Mouse (Mus musculus) hindbrain, embryonic 10.5 days (tissue): Measurements from ENCODE around the gene Gdf3. TPM values are rescaled to one million over a fixed set of nuclear protein-coding genes. Genes with fewer than 3 reads are reported as not detected.
"Not testable (repeated sequence)": the region's sequence is repeated elsewhere in the genome, so short reads cannot be mapped to it uniquely, and the experiment has no call there.

Experiments used
- DNase-seq: peaks from one replicate; pipeline ENCODE4 v3.0.0-alpha.2; 2017; ENCODE audit warnings: low spot score
- H3K27ac ChIP-seq: fragments of 300-500 bp; sonication (generic); 2 replicates; pipeline ENCODE4 v1.5.1; 2016; ENCODE audit warnings: mild to moderate bottlenecking, moderate library complexity
- H3K27me3 ChIP-seq: fragments of 300-500 bp; sonication (generic); 2 replicates; pipeline ENCODE4 v1.6.1; 2016; ENCODE audit warnings: mild to moderate bottlenecking; ENCODE audit not compliant: poor library complexity, insufficient read depth, severe bottlenecking
- H3K36me3 ChIP-seq: fragments of 300-500 bp; sonication (generic); 2 replicates; pipeline ENCODE4 v1.6.1; 2016; ENCODE audit warnings: mild to moderate bottlenecking, moderate library complexity
- H3K4me1 ChIP-seq: fragments of 300-500 bp; sonication (generic); replicated peaks from 2 replicates; pipeline ENCODE4 v1.6.1; 2016; ENCODE audit warnings: mild to moderate bottlenecking
- H3K4me3 ChIP-seq: fragments of 300-500 bp; sonication (generic); 2 replicates; pipeline ENCODE4 v1.5.1; 2016; ENCODE audit warnings: mild to moderate bottlenecking, moderate library complexity
- H3K9me3 ChIP-seq: fragments of 300-500 bp; sonication (generic); 2 replicates; pipeline ENCODE4 v1.6.1; 2016; ENCODE audit warnings: mild to moderate bottlenecking, moderate library complexity
- WGBS: fragments of 180-500 bp; shearing (Covaris S2); methylation state at CpG from one replicate; pipeline ENCODE4 v1.1.7; 2016; 5-methylcytosine and 5-hydroxymethylcytosine counted together
- polyA plus RNA-seq: library from polyadenylated mRNA; unstranded; fragments of >200 nt; fragmentation: Nextera tagmentation; extraction: Ambion mirVana; gene quantifications from 2 replicates; pipeline ENCODE4 v1.2.1, GENCODE M21; 2016

The Gdf3 gene
- polyA plus RNA-seq, 1 experiment from 2014 or later, result not detected

GRCm38 (mm10) chr6:122577030-122577429, 32.9 kb downstream of the Gdf3 start:
- Histone ChIP-seq H3K27me3 (no peaks in the 10 kb centered on the region), H3K27ac (no peak overlapping the region), H3K4me1 (no peaks in the 10 kb centered on the region), H3K9me3 (no peaks in the 10 kb centered on the region), H3K4me3 (no peak overlapping the region), H3K36me3 (no peaks in the 10 kb centered on the region)
- WGBS, result 94% methylated on average over 3 of the region's 3 CpGs
- DNase-seq, result no peak

- not testable (repeated sequence) for H3K9me3 ChIP-seq, H3K36me3 ChIP-seq, H3K4me3 ChIP-seq, H3K4me1 ChIP-seq, DNase-seq, H3K27ac ChIP-seq, H3K27me3 ChIP-seq
- WGBS, result 94% methylated on average over 1 of the region's 1 CpGs
These were observed 34.9 kb downstream of the Gdf3 start for GRCm38 (mm10) chr6:122575037-122575436.

DNA sequence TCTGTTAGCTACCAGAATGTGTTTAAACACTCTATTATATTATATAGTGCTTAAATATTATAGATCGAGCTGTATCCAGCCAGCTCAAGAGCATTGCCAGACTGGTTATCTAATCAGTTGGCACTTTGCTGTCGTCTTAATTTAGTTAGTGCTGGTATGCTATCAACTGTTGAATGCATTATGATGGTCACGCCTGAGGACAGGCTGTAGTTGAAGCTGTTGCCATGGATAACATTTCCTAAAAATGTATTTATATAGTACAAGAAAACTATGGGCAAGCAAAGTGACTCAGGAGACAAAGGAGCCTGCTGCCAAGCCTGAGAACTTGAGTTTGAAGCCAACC, 38.3 kb downstream of the Gdf3 start:
- Histone ChIP-seq H3K27me3 (no peaks in the 10 kb centered on the region), H3K27ac (no peak overlapping the region), H3K4me3 (no peak overlapping the region), H3K4me1 (no peaks in the 10 kb centered on the region), H3K36me3 (no peaks in the 10 kb centered on the region), H3K9me3 (no peaks in the 10 kb centered on the region)
- 93% methylated on average over 3 of the region's 3 CpGs for WGBS
- no peak for DNase-seq

DNA sequence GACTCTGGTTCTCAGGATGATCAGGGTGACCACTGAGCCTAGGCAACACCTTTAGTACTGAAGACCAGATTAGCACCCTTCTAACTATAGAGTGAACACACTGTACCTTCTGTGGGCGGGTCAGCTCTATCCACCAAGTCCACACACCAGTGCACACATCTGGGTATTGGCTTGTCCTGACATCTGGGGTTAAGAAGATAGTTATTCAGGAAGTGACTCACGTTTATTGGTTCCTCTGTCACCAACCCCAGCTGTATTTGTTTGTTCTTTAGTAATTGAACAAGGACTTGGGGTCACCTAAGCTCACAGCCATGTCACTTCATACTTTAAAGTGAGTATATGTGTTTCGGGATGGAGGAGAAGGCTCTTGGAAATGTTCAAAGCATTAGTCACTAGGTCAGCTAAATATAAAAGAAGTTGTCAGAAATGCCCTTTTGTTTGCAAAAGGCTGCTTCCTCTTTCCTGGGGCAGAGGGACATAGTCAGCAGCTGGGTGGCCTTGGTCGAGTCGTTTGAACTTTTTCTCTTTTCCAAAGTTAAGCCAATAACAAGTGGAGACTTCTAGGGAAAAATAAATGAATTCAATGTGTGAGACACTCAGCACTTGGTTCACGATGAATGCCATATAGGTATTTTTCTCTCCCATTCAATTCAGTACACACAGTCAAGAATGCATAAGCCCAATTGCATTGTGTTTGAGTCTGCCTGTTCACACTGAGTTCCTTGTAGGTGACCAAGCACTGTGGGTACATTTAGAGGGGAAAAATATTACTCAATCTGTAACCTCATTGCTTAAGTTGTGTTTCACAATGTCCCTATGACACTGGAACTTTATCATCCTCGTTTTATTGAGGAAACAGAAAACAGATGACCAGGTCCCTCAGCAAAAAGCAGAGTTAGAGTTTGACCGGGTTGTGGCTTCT, 38.9 kb downstream of the Gdf3 start:
- WGBS, result 71% methylated on average over 8 of the region's 8 CpGs
- H3K9me3 ChIP-seq, result no peaks in the 10 kb centered on the region

DNA sequence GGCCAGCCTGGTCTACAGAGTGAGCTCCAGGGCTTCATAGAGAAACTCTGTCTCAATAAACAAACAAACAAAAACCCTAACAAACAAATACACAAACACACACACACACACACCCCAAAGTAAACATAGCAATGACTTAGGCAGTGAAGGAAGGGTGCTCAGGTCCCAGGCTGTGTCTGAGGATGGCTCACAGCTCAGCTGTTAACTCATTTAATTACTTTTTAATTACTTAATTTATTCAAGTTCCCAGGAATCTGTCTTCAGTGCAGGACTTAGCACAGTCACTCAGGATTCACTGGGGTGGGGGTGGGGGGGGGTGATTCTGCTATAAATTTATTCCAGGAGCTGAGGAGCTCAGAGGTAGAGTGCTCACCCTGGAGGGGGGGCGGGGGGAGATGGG, 40.1 kb downstream of the Gdf3 start:
- no peaks in the 10 kb centered on the region for H3K9me3 ChIP-seq
- no peaks in the 10 kb centered on the region for H3K4me1 ChIP-seq
- 53% methylated on average over 1 of the region's 1 CpGs for WGBS
- H3K27ac ChIP-seq, result no peak overlapping the region
- no peaks in the 10 kb centered on the region for H3K27me3 ChIP-seq
- no peak overlapping the region for H3K4me3 ChIP-seq
- no peaks in the 10 kb centered on the region for H3K36me3 ChIP-seq
- DNase-seq, result no peak

More for the DNA sequence above, 38.9 kb downstream of the Gdf3 start:
- no peak overlapping the region for H3K27ac ChIP-seq
- no peaks in the 10 kb centered on the region for H3K27me3 ChIP-seq
- no peak for DNase-seq
- H3K36me3 ChIP-seq, result no peaks in the 10 kb centered on the region
- H3K4me1 ChIP-seq, result no peaks in the 10 kb centered on the region
- no peak overlapping the region for H3K4me3 ChIP-seq

DNA sequence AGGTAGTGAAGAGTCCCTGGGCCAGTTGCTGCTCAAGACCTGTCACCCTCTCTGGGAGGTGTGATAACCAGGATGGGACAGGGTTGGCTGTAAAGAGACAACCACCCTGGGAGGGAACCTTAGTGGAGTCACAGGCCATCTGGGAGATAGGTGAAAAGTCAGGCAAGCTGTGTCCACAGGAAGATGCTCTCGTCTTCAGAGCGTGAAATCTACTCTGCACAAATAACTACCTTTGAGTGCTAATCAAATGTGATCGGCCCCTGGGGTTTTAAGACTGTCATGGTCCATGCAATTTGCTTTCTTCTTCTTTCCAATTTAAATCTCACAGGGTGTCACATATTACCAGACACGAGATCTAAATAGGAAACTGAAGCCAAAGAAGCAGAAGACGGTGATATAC, 40.8 kb downstream of the Gdf3 start:
- DNase-seq, result no peak
- no peak overlapping the region for H3K27ac ChIP-seq
- no peaks in the 10 kb centered on the region for H3K36me3 ChIP-seq
- no peaks in the 10 kb centered on the region for H3K27me3 ChIP-seq
- no peaks in the 10 kb centered on the region for H3K4me1 ChIP-seq
- H3K9me3 ChIP-seq, result no peaks in the 10 kb centered on the region
- no peak overlapping the region for H3K4me3 ChIP-seq
- WGBS, result 64% methylated on average over 5 of the region's 5 CpGs

DNA sequence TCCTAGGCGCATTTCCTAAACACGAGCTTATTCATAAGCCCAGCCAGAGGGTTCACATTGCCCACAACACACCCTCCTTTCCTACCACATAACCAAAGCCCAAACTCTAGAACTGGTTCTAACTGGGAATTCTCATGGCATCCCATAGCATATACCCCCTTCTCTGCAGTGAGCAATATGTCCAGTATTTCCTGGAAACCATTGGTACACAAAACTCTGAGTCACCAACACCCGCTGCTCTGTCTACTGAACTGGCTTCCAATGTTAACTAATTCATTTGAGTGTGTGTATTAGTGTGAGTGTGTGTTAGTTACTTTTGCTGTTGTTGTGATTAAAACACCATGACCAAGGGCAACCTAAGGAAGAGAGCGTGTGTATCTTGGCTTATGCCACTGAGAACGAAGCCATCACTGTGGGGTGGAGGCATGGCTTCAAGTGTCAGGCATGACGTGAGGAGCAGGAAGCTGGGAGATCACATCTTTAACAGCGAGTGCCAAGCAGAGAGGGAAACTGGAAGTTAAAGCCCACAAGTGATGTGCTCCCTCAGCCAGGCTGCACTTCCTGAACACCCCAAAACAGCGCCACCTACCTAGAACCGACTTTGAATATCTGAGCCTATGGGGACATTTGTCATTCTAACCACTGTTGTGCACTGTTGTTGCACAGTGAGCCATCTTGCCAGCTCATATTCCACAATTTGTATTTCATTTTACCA, 44.7 kb downstream of the Gdf3 start:
- Histone ChIP-seq H3K4me1 (peaks cover 8% of the 10 kb centered on the region; the same call in 1 of the 2 replicates), H3K27me3 (peaks cover 16% of the 10 kb centered on the region), H3K9me3 (no peaks in the 10 kb centered on the region), H3K27ac (no peak overlapping the region), H3K4me3 (no peak overlapping the region), H3K36me3 (no peaks in the 10 kb centered on the region)
- no peak for DNase-seq
- WGBS, result 90% methylated on average over 9 of the region's 9 CpGs

- WGBS, result 5% methylated on average over 6 of the region's 6 CpGs
- peaks cover 16% of the 10 kb centered on the region for H3K27me3 ChIP-seq
These were observed 47.4 kb downstream of the Gdf3 start for GRCm38 (mm10) chr6:122562463-122562862.

DNA sequence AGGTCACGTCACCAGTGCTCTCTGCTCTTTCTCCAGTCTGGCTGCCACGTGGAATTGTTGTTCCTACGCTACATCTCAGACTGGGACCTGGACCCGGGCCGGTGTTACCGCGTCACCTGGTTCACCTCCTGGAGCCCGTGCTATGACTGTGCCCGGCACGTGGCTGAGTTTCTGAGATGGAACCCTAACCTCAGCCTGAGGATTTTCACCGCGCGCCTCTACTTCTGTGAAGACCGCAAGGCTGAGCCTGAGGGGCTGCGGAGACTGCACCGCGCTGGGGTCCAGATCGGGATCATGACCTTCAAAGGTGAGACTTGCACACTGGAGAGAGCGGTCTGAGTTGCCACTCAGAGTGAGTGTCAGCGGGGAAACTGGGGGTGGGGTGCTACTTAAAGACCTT, 48.9 kb downstream of the Gdf3 start:
- 82% methylated on average over 20 of the region's 20 CpGs for WGBS
- no peak overlapping the region for H3K27ac ChIP-seq
- peaks cover 14% of the 10 kb centered on the region; the same call in 1 of the 2 replicates for H3K4me1 ChIP-seq
- H3K9me3 ChIP-seq, result no peaks in the 10 kb centered on the region
- H3K4me3 ChIP-seq, result no peak overlapping the region
- DNase-seq, result no peak
- peaks cover 16% of the 10 kb centered on the region for H3K27me3 ChIP-seq
- H3K36me3 ChIP-seq, result no peaks in the 10 kb centered on the region

More at GRCm38 (mm10) chr6:122562463-122562862, 47.4 kb downstream of the Gdf3 start:
- peak; percentile 66 for DNase-seq
- Histone ChIP-seq H3K9me3 (no peaks in the 10 kb centered on the region), H3K4me1 (peaks cover 11% of the 10 kb centered on the region; the same call in 1 of the 2 replicates), H3K4me3 (no peak overlapping the region), H3K36me3 (no peaks in the 10 kb centered on the region), H3K27ac (no peak overlapping the region)

DNA sequence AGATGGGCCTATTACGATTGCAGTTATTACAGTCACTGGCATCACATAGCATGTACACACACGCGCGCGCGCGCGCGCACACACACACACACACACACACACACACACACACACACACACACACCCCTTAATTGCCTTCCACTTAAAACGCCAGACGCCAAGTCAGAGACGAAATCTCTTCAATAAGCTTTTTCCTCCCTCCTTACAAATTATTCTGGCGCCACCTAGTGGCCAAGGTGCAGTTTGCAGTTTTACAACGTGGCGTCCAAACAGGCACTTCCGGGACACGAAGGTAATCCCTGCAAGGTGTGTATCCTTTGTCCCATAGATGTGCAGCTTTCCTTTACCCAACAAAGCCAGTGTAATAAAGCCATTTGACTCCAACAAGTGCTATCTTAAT, 49.5 kb downstream of the Gdf3 start:
- Histone ChIP-seq H3K4me1 (peaks cover 14% of the 10 kb centered on the region; the same call in 1 of the 2 replicates), H3K4me3 (peak overlapping the region; percentile 27), H3K9me3 (no peaks in the 10 kb centered on the region), H3K27ac (no peak overlapping the region), H3K36me3 (no peaks in the 10 kb centered on the region), H3K27me3 (peaks cover 16% of the 10 kb centered on the region)
- 16% methylated on average over 17 of the region's 17 CpGs for whole genome bisulfite sequencing
- peak; percentile 83 for DNase-seq

DNA sequence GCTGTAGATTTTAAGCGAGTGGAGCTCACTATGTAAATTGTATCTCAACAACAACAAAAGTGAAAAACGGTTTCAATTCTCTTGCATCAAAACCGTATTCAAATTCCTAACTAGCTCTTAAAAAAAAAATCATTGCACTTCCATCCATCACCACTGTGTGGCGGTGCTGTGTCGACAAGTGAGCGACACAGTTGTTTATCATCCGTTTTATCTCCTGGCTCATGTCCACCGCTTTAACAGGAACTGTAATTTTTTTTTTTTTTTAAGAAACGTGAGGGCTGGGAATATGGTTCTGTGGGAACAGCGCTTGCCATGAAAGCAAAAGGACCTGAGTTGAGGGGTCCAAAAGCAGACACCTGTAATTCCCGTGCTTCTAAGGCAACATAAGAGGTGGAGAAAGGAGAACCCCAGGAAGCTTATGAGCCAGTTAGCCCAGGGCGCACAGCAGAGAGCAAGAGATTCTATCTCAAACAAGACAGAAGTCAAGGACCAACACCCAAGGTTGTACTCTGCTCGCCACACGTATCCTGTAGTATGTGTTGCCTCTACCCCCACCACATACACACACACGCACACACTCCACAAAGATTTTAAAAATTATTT, 52.8 kb downstream of the Gdf3 start:
- H3K4me1 ChIP-seq, result 0 out of 2 replicates have a peak, but pooled peaks cover 11% of the 10 kb centered on the region
- no peak overlapping the region for H3K27ac ChIP-seq
- H3K9me3 ChIP-seq, result no peaks in the 10 kb centered on the region
- H3K36me3 ChIP-seq, result no peaks in the 10 kb centered on the region
- WGBS, result 26% methylated on average over 15 of the region's 15 CpGs
- DNase-seq, result peak; percentile 50
- H3K27me3 ChIP-seq, result peaks cover 8% of the 10 kb centered on the region
- H3K4me3 ChIP-seq, result no peak overlapping the region
